Mouse (Mus musculus): ENCODE results near the gene Lrmda.

The Lrmda gene

GRCm38 (mm10) chr14:22817346-22818201 lies 798.1 kb downstream of the Lrmda start:
- DNase-seq (ENCODE audit: extremely low spot score, low read depth, low spot score) = no peak

GRCm38 (mm10) chr14:22818202-22818530 lies 798.7 kb downstream of the Lrmda start:
- no peak for DNase-seq (ENCODE audit: extremely low spot score, low read depth, low spot score)

- DNase-seq (ENCODE audit: extremely low spot score, low read depth, low spot score) = no peak
Observed at GRCm38 (mm10) chr14:22822942-22823341, 803.4 kb downstream of the Lrmda start.

- DNase-seq (ENCODE audit: extremely low spot score, low read depth, low spot score) = no peak
Observed at GRCm38 (mm10) chr14:22826825-22827224, 807.3 kb downstream of the Lrmda start.

- no peak for DNase-seq (ENCODE audit: extremely low spot score, low read depth, low spot score)
Observed at GRCm38 (mm10) chr14:22837058-22837457, 817.5 kb downstream of the Lrmda start.

- no peak for DNase-seq (ENCODE audit: extremely low spot score, low read depth, low spot score)
Observed at GRCm38 (mm10) chr14:22841136-22841535, 821.6 kb downstream of the Lrmda start.

GRCm38 (mm10) chr14:22844006-22844405 lies 824.5 kb downstream of the Lrmda start:
- no peak for DNase-seq (ENCODE audit: extremely low spot score, low read depth, low spot score)

GRCm38 (mm10) chr14:22845401-22845800 lies 825.9 kb downstream of the Lrmda start:
- DNase-seq (ENCODE audit: extremely low spot score, low read depth, low spot score) = no peak

GRCm38 (mm10) chr14:22847011-22847786 lies 827.7 kb downstream of the Lrmda start:
- DNase-seq (ENCODE audit: extremely low spot score, low read depth, low spot score) = no peak

GRCm38 (mm10) chr14:22849108-22849507 lies 829.6 kb downstream of the Lrmda start:
- DNase-seq (ENCODE audit: extremely low spot score, low read depth, low spot score) = no peak

GRCm38 (mm10) chr14:22860631-22861030 lies 841.1 kb downstream of the Lrmda start:
- DNase-seq (ENCODE audit: extremely low spot score, low read depth, low spot score) = no peak

- peak; percentile 52 for DNase-seq (ENCODE audit: extremely low spot score, low read depth, low spot score)
Observed at GRCm38 (mm10) chr14:22864132-22864531, 844.6 kb downstream of the Lrmda start.

GRCm38 (mm10) chr14:22874584-22874983 lies 855.1 kb downstream of the Lrmda start:
- DNase-seq (ENCODE audit: extremely low spot score, low read depth, low spot score) = no peak

GRCm38 (mm10) chr14:22887182-22887581 lies 867.7 kb downstream of the Lrmda start:
- DNase-seq (ENCODE audit: extremely low spot score, low read depth, low spot score) = no peak

- DNase-seq (ENCODE audit: extremely low spot score, low read depth, low spot score) = no peak
Observed at GRCm38 (mm10) chr14:22899312-22899711, 879.8 kb downstream of the Lrmda start.

GRCm38 (mm10) chr14:22902116-22902515 lies 882.6 kb downstream of the Lrmda start:
- no peak for DNase-seq (ENCODE audit: extremely low spot score, low read depth, low spot score)

- DNase-seq (ENCODE audit: extremely low spot score, low read depth, low spot score) = no peak
Observed at GRCm38 (mm10) chr14:22902914-22903313, 883.4 kb downstream of the Lrmda start.

GRCm38 (mm10) chr14:22905741-22906667 lies 886.5 kb downstream of the Lrmda start:
- DNase-seq (ENCODE audit: extremely low spot score, low read depth, low spot score) = no peak

- DNase-seq (ENCODE audit: extremely low spot score, low read depth, low spot score) = no peak
Observed at GRCm38 (mm10) chr14:22906716-22907115, 887.2 kb downstream of the Lrmda start.

- DNase-seq (ENCODE audit: extremely low spot score, low read depth, low spot score) = no peak
Observed at GRCm38 (mm10) chr14:22907221-22907620, 887.7 kb downstream of the Lrmda start.

- no peak for DNase-seq (ENCODE audit: extremely low spot score, low read depth, low spot score)
Observed at GRCm38 (mm10) chr14:22908006-22908405, 888.5 kb downstream of the Lrmda start.

All from hindlimb bud, embryonic 11.5 days (tissue).